Mouse (Mus musculus): ENCODE data around the gene Mllt3.

DNA sequence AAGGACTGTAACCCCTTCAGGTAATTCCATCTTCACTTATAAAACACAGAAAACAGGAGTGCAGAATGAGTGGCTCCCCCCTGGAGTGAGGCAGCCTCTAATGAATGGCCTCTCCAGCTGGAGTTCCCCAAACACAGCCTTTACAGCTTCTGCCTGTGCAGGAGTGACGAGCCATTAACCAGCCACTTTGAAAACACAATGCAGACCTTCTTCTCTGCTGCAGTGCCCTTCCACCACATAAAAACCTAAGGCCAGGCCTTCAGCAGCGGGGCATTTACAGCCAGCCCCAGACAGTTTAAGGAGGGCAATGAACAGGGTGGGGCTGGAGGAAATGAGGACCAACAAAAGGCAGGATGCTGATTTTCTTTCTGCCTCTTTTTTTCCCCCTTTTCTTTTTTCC, 198.9 kb downstream of the Mllt3 start:
- TF ChIP-seq CTCF (IDR thresholded peaks at IDR 0.05 in 2 of 3, conservative IDR thresholded peaks at IDR 0.05 in 1 of 3; ENCODE audit: control insufficient read depth in 1 of 3, insufficient read depth in 1 of 3, low read depth in 2 of 3, low read length in 3 of 3, poor library complexity in 1 of 3, severe bottlenecking in 1 of 3) (no peak), RAD21 (IDR thresholded peaks at IDR 0.05; ENCODE audit: low read depth, low read length) (no peak), MXI1 (IDR thresholded peaks at IDR 0.05; ENCODE audit: low read depth, low read length) (no peak), UBTF (IDR thresholded peaks at IDR 0.05; ENCODE audit: borderline replicate concordance, insufficient read depth, low read depth, low read length) (no peak), BHLHE40 (IDR thresholded peaks at IDR 0.05; ENCODE audit: borderline replicate concordance, low read depth, low read length) (no peak), POLR2A (IDR thresholded peaks at IDR 0.05; ENCODE audit: control insufficient read depth in 1 of 2, insufficient read depth in 1 of 2, low read depth in 1 of 2, low read length in 2 of 2, poor library complexity in 1 of 2) (no peak), NRF1 (IDR thresholded peaks at IDR 0.05; ENCODE audit: insufficient read depth, low read depth, low read length, poor library complexity, severe bottlenecking) (no peak), USF1 (IDR thresholded peaks at IDR 0.05; ENCODE audit: low read depth, low read length) (no peak), HCFC1 (IDR thresholded peaks at IDR 0.05; ENCODE audit: low read depth, low read length) (no peak), JUND (IDR thresholded peaks at IDR 0.05; ENCODE audit: low read depth, low read length) (no peak), GATA1 (IDR thresholded peaks at IDR 0.05; ENCODE audit: low read depth, low read length) (no peak), NELFE (IDR thresholded peaks at IDR 0.05; ENCODE audit: low read depth, low read length) (no peak), EP300 (IDR thresholded peaks at IDR 0.05; ENCODE audit: low read depth in 1 of 2, low read length in 2 of 2) (no peak)

Data from MEL (cell line).